Mouse (Mus musculus) heart, embryonic 12.5 days (tissue): ENCODE measurements around the gene Scg2. TPM values are rescaled to one million over a fixed set of nuclear protein-coding genes. Genes with fewer than 3 reads are reported as not detected.

Source experiments
- ATAC-seq: fragments of 200-750 bp; cut with Nextera tagmentation; 2 replicates; pipeline ENCODE4 v1.8.0; 2017; ENCODE audit warnings: moderate TSS enrichment, moderate library complexity; ENCODE audit not compliant: insufficient number of reproducible peaks, low FRiP score
- H3K27ac ChIP-seq: fragments of 300-500 bp; sonication (generic); 2 replicates; pipeline ENCODE4 v1.5.1; 2016; ENCODE audit warnings: mild to moderate bottlenecking, moderate library complexity; ENCODE audit not compliant: poor library complexity, severe bottlenecking
- H3K27me3 ChIP-seq: fragments of 300-500 bp; sonication (generic); replicated peaks from 2 replicates; pipeline ENCODE4 v1.6.1; 2016; ENCODE audit warnings: mild to moderate bottlenecking, moderate library complexity
- H3K36me3 ChIP-seq: fragments of 300-500 bp; sonication (generic); 2 replicates; pipeline ENCODE4 v1.6.1; 2016; ENCODE audit warnings: mild to moderate bottlenecking, moderate library complexity
- H3K4me1 ChIP-seq: fragments of 300-500 bp; sonication (generic); replicated peaks from 2 replicates; pipeline ENCODE4 v1.6.1; 2016; ENCODE audit warnings: mild to moderate bottlenecking
- H3K4me2 ChIP-seq: fragments of 300-500 bp; sonication (generic); 2 replicates; pipeline ENCODE4 v1.6.1; 2016; ENCODE audit warnings: mild to moderate bottlenecking, moderate library complexity
- H3K4me3 ChIP-seq: fragments of 300-500 bp; sonication (generic); 2 replicates; pipeline ENCODE4 v1.5.1; 2016; ENCODE audit warnings: mild to moderate bottlenecking
- H3K9ac ChIP-seq: fragments of 300-500 bp; sonication (generic); 2 replicates; pipeline ENCODE4 v1.6.1; 2016; ENCODE audit warnings: mild to moderate bottlenecking, moderate library complexity
- H3K9me3 ChIP-seq: fragments of 300-500 bp; sonication (generic); replicated peaks from 2 replicates; pipeline ENCODE4 v1.6.1; 2016; ENCODE audit warnings: mild to moderate bottlenecking, moderate library complexity
- WGBS: fragments of 180-500 bp; shearing (Covaris S2); methylation state at CpG from one replicate; pipeline ENCODE4 v1.1.7; 2016; 5-methylcytosine and 5-hydroxymethylcytosine counted together
- polyA plus RNA-seq: library from polyadenylated mRNA; unstranded; fragments of >200 nt; fragmentation: Nextera tagmentation; extraction: Ambion mirVana; gene quantifications from 2 replicates; pipeline ENCODE4 v1.2.1, GENCODE M21; 2016

Gene Scg2
- polyA plus RNA-seq, result 0.33 and 0.70 TPM in 2 replicates

- no peaks in the 10 kb centered on the region for H3K27me3 ChIP-seq
- H3K27ac ChIP-seq, result no peak within 1 kb of the TSS
- H3K4me1 ChIP-seq, result no peaks in the 10 kb centered on the region
- H3K9ac ChIP-seq, result no peak within 1 kb of the TSS
- H3K36me3 ChIP-seq, result no peaks in the 10 kb centered on the region
- H3K4me2 ChIP-seq, result no peak within 1 kb of the TSS
- peak; percentile 68; the same call in 1 of the 2 replicates for ATAC-seq
- WGBS, result 13% methylated on average over 22 of the region's 22 CpGs
- H3K9me3 ChIP-seq, result no peaks in the 10 kb centered on the region
- no peak within 1 kb of the TSS for H3K4me3 ChIP-seq
Observed at GRCm38 (mm10) chr1:79439609-79440308, at the start of gene Scg2. TSS of gene Scg2 (minus strand) at chr1:79440120.

GRCm38 (mm10) chr1:79485546-79485945 is 45.6 kb upstream of the Scg2 start:
- ATAC-seq, result no peak
- H3K9ac ChIP-seq, result no peak overlapping the region
- H3K27ac ChIP-seq, result no peak overlapping the region
- H3K27me3 ChIP-seq, result no peaks in the 10 kb centered on the region
- 81% methylated on average over 6 of the region's 6 CpGs for WGBS
- H3K9me3 ChIP-seq, result no peaks in the 10 kb centered on the region
- no peaks in the 10 kb centered on the region for H3K36me3 ChIP-seq
- no peak overlapping the region for H3K4me2 ChIP-seq
- no peak overlapping the region for H3K4me3 ChIP-seq
- H3K4me1 ChIP-seq, result no peaks in the 10 kb centered on the region

GRCm38 (mm10) chr1:79470856-79471255 is 30.9 kb upstream of the Scg2 start:
- H3K4me3 ChIP-seq, result no peak overlapping the region
- ATAC-seq, result no peak
- no peak overlapping the region for H3K9ac ChIP-seq
- no peaks in the 10 kb centered on the region for H3K9me3 ChIP-seq
- H3K4me2 ChIP-seq, result no peak overlapping the region
- H3K27ac ChIP-seq, result no peak overlapping the region
- WGBS, result 64% methylated on average over 2 of the region's 2 CpGs
- no peaks in the 10 kb centered on the region for H3K36me3 ChIP-seq
- no peaks in the 10 kb centered on the region for H3K4me1 ChIP-seq
- no peaks in the 10 kb centered on the region for H3K27me3 ChIP-seq

GRCm38 (mm10) chr1:79469871-79470270 is 30.0 kb upstream of the Scg2 start:
- Histone ChIP-seq H3K4me3 (no peak overlapping the region), H3K36me3 (no peaks in the 10 kb centered on the region), H3K27ac (no peak overlapping the region), H3K9ac (no peak overlapping the region), H3K4me2 (no peak overlapping the region), H3K27me3 (no peaks in the 10 kb centered on the region), H3K9me3 (no peaks in the 10 kb centered on the region), H3K4me1 (no peaks in the 10 kb centered on the region)
- ATAC-seq, result no peak
- 61% methylated on average over 5 of the region's 5 CpGs for WGBS

GRCm38 (mm10) chr1:79466585-79466984 is 26.7 kb upstream of the Scg2 start:
- Histone ChIP-seq H3K9ac (no peak overlapping the region), H3K27ac (no peak overlapping the region), H3K9me3 (no peaks in the 10 kb centered on the region), H3K36me3 (no peaks in the 10 kb centered on the region), H3K4me3 (no peak overlapping the region), H3K4me1 (no peaks in the 10 kb centered on the region), H3K4me2 (no peak overlapping the region), H3K27me3 (no peaks in the 10 kb centered on the region)
- no peak for ATAC-seq
- WGBS, result 73% methylated on average over 3 of the region's 3 CpGs

- no peak for ATAC-seq
- WGBS, result 22% methylated on average over 5 of the region's 5 CpGs
Observed at GRCm38 (mm10) chr1:79458558-79458957, 18.6 kb upstream of the Scg2 start.

GRCm38 (mm10) chr1:79454164-79454563 is 14.2 kb upstream of the Scg2 start:
- ATAC-seq, result no peak
- Histone ChIP-seq H3K4me1 (0 out of 2 replicates have a peak, but pooled peaks cover 6% of the 10 kb centered on the region), H3K9me3 (no peaks in the 10 kb centered on the region), H3K9ac (no peak overlapping the region), H3K27me3 (no peaks in the 10 kb centered on the region), H3K4me2 (no peak overlapping the region), H3K36me3 (no peaks in the 10 kb centered on the region), H3K4me3 (no peak overlapping the region), H3K27ac (no peak overlapping the region)
- 11% methylated on average over 4 of the region's 4 CpGs for WGBS

More at GRCm38 (mm10) chr1:79458558-79458957, 18.6 kb upstream of the Scg2 start:
- no peak overlapping the region for H3K4me2 ChIP-seq
- H3K4me1 ChIP-seq, result no peaks in the 10 kb centered on the region
- no peaks in the 10 kb centered on the region for H3K36me3 ChIP-seq
- H3K9me3 ChIP-seq, result no peaks in the 10 kb centered on the region
- H3K4me3 ChIP-seq, result no peak overlapping the region
- no peak overlapping the region for H3K27ac ChIP-seq
- no peaks in the 10 kb centered on the region for H3K27me3 ChIP-seq
- H3K9ac ChIP-seq, result no peak overlapping the region

- Histone ChIP-seq H3K9me3 (no peaks in the 10 kb centered on the region), H3K27me3 (no peaks in the 10 kb centered on the region), H3K9ac (no peak overlapping the region), H3K4me2 (no peak overlapping the region), H3K27ac (no peak overlapping the region), H3K4me1 (0 out of 2 replicates have a peak, but pooled peaks cover 6% of the 10 kb centered on the region), H3K36me3 (no peaks in the 10 kb centered on the region), H3K4me3 (no peak overlapping the region)
- ATAC-seq, result no peak
- WGBS, result 81% methylated on average over 1 of the region's 1 CpGs
Observed at GRCm38 (mm10) chr1:79452339-79452738, 12.4 kb upstream of the Scg2 start.

- Histone ChIP-seq H3K9ac (no peak overlapping the region), H3K9me3 (no peaks in the 10 kb centered on the region), H3K27ac (no peak overlapping the region), H3K4me2 (peak overlapping the region; percentile 67), H3K36me3 (no peaks in the 10 kb centered on the region), H3K27me3 (no peaks in the 10 kb centered on the region), H3K4me1 (0 out of 2 replicates have a peak, but pooled peaks cover 6% of the 10 kb centered on the region), H3K4me3 (peak overlapping the region; percentile 32)
- no peak for ATAC-seq
- WGBS, result 11% methylated on average over 20 of the region's 20 CpGs
Observed at GRCm38 (mm10) chr1:79450343-79451021, 10.6 kb upstream of the Scg2 start.

- H3K9ac ChIP-seq, result no peak overlapping the region
- H3K36me3 ChIP-seq, result no peaks in the 10 kb centered on the region
- 0 out of 2 replicates have a peak, but pooled peaks cover 6% of the 10 kb centered on the region for H3K4me1 ChIP-seq
- H3K27ac ChIP-seq, result no peak overlapping the region
- 23% methylated on average over 6 of the region's 6 CpGs for WGBS
- no peaks in the 10 kb centered on the region for H3K27me3 ChIP-seq
- ATAC-seq, result no peak
- H3K4me2 ChIP-seq, result peak overlapping the region; percentile 67
- peak overlapping the region; percentile 32 for H3K4me3 ChIP-seq
- H3K9me3 ChIP-seq, result no peaks in the 10 kb centered on the region
Observed at GRCm38 (mm10) chr1:79449943-79450342, 10.0 kb upstream of the Scg2 start.

- Histone ChIP-seq H3K4me1 (0 out of 2 replicates have a peak, but pooled peaks cover 4% of the 10 kb centered on the region), H3K36me3 (no peaks in the 10 kb centered on the region), H3K27me3 (no peaks in the 10 kb centered on the region), H3K4me3 (no peak overlapping the region), H3K4me2 (no peak overlapping the region), H3K9me3 (no peaks in the 10 kb centered on the region), H3K27ac (no peak overlapping the region), H3K9ac (no peak overlapping the region)
- 79% methylated on average over 4 of the region's 4 CpGs for WGBS
- ATAC-seq, result no peak
Observed at GRCm38 (mm10) chr1:79445586-79445985, 5.7 kb upstream of the Scg2 start.
